Comparison of ENCODE assay signal across 9 mouse cellular contexts in genomic region chr13:73646397-73647087, GRCm38 (mm10). TPM values are rescaled to one million over a fixed set of nuclear protein-coding genes. Genes with fewer than 3 reads are reported as not detected.
A peak's percentile ranks its signal among the peaks of the same experiment; 100 is the strongest.
DNase-seq lines count a peak whose midpoint lies in the region; ATAC-seq and TF ChIP-seq lines count a peak whose summit lies in the region.
"Had no signal": no experiment of that assay in that cellular context is flagged by ENCODE, and none has a peak within 500 bp of the region (broad histone marks: within the 10 kb centered on the region; RNA-seq: fewer than 3 reads in every experiment).

No protein-coding gene starts in this region.

- ATAC-seq in hindbrain, embryonic 14.5 days (ENCODE audit: low FRiP score) = peak; percentile 48; the same call in 1 of the 2 replicates
- 0 out of 2 replicates have a peak, but pooled peaks have one; percentile 54 for ATAC-seq in midbrain, embryonic 11.5 days (ENCODE audit: low FRiP score)

- H3K27me3 ChIP-seq in cerebellum, adult 2 months (ENCODE audit: control insufficient read depth, insufficient read depth, low read length) = no peaks in the 10 kb centered on the region
- H3K27me3 ChIP-seq in hindbrain, embryonic 14.5 days (ENCODE audit: control insufficient read depth, insufficient read depth, low read length) = no peaks in the 10 kb centered on the region
- H3K27me3 ChIP-seq in midbrain, embryonic 11.5 days (ENCODE audit: control insufficient read depth, insufficient read depth, low read length) = no peaks in the 10 kb centered on the region

- peaks cover 11% of the 10 kb centered on the region for H3K36me3 ChIP-seq in hindbrain, embryonic 14.5 days (replicated peaks; ENCODE audit: control insufficient read depth, insufficient read depth)
- H3K36me3 ChIP-seq in midbrain, embryonic 11.5 days (ENCODE audit: control insufficient read depth, insufficient read depth, low read length) = no peaks in the 10 kb centered on the region

- no peak overlapping the region for H3K27ac ChIP-seq in cerebellum, adult 2 months (ENCODE audit: insufficient read depth, low read length)
- no peak overlapping the region for H3K27ac ChIP-seq in hindbrain, embryonic 14.5 days
- H3K27ac ChIP-seq in midbrain, embryonic 11.5 days (ENCODE audit: low read depth, low read length) = no peak overlapping the region

- WGBS in cerebellum, adult 2 months = 40% methylated on average over 6 of the region's 6 CpGs
- WGBS in hindbrain, embryonic 14.5 days = 38% methylated on average over 6 of the region's 6 CpGs
- 40% methylated on average over 6 of the region's 6 CpGs for WGBS in midbrain, embryonic 11.5 days

- DNase-seq in cerebellum, adult 2 months = peak; percentile 19 to 22
- no peak for DNase-seq in cerebellum, adult 11 months
- peak; percentile 77 for DNase-seq in R1 (ENCODE audit: low read depth, low spot score)
- peak; percentile 61 for DNase-seq in embryo, embryonic 11 days
- peak; percentile 63 for DNase-seq in hindbrain, embryonic 14.5 days (ENCODE audit: low spot score)
- DNase-seq in layer of hippocampus, postnatal 36 days = peak; percentile 44 to 45
- DNase-seq in midbrain, embryonic 11.5 days (ENCODE audit: low spot score, missing footprints) = no peak
- peak; percentile 18 to 28 for DNase-seq in spleen, postnatal 14 days (ENCODE audit: low spot score in 2 of 2)

- peak; percentile 69 for TF ChIP-seq CTCF in cerebellum, adult 2 months (IDR thresholded peaks at IDR 0.05; ENCODE audit: borderline replicate concordance, insufficient read depth, low read depth, low read length)

- no peaks in the 10 kb centered on the region for H3K4me1 ChIP-seq in cerebellum, adult 2 months (ENCODE audit: control insufficient read depth, insufficient read depth, low read length)
- no peaks in the 10 kb centered on the region for H3K4me1 ChIP-seq in hindbrain, embryonic 14.5 days (replicated peaks; ENCODE audit: control insufficient read depth, insufficient read depth, low read length)
- H3K4me1 ChIP-seq in midbrain, embryonic 11.5 days (ENCODE audit: control insufficient read depth, insufficient read depth, low read length) = no peaks in the 10 kb centered on the region

- H3K9me3 ChIP-seq in hindbrain, embryonic 14.5 days (ENCODE audit: control insufficient read depth, low read length) = no peaks in the 10 kb centered on the region
- no peaks in the 10 kb centered on the region for H3K9me3 ChIP-seq in midbrain, embryonic 11.5 days (ENCODE audit: control insufficient read depth, low read length)

- no peak overlapping the region for H3K9ac ChIP-seq in hindbrain, embryonic 14.5 days
- H3K9ac ChIP-seq in midbrain, embryonic 11.5 days (ENCODE audit: low read length) = no peak overlapping the region

- no peak for TF ChIP-seq POLR2A in cerebellum, adult 2 months (IDR thresholded peaks at IDR 0.05; ENCODE audit: borderline replicate concordance, insufficient read depth, low read length)

- no peak overlapping the region for H3K4me3 ChIP-seq in cerebellum, adult 2 months (replicated peaks; ENCODE audit: insufficient read depth, low read depth, low read length)
- H3K4me3 ChIP-seq in hindbrain, embryonic 14.5 days (replicated peaks; ENCODE audit: low read length) = no peak overlapping the region
- H3K4me3 ChIP-seq in midbrain, embryonic 11.5 days (ENCODE audit: low read depth, low read length) = no peak overlapping the region
- H3K4me3 ChIP-seq: myocyte had no signal

- H3K4me2 ChIP-seq in hindbrain, embryonic 14.5 days (replicated peaks) = no peak overlapping the region
- no peak overlapping the region for H3K4me2 ChIP-seq in midbrain, embryonic 11.5 days

RNA-seq across cellular contexts. Expression of gene Tert, which starts 19.8 kb away (rescaled TPM):
- 1.4 TPM in 2 replicates for polyA plus RNA-seq in cerebellum, adult 2 months (2012; rRNA removed)
- polyA plus RNA-seq in hindbrain, embryonic 14.5 days (2014; fragmentation: Nextera tagmentation; extraction: Ambion mirVana) = 3.0 and 4.1 TPM in 2 replicates
- 1 to 10 TPM; 3.9 to 4.7 TPM for total RNA-seq in layer of hippocampus, postnatal 36 days (2021)
- polyA plus RNA-seq in midbrain, embryonic 11.5 days (2014; fragmentation: Nextera tagmentation; extraction: Ambion mirVana) = 2.1 and 2.5 TPM in 2 replicates

RNA-seq across cellular contexts. Expression of gene Slc6a18, which starts 31.3 kb away (rescaled TPM):
- polyA plus RNA-seq in cerebellum, adult 2 months (2012; rRNA removed) = not detected in 2 replicates
- not detected in 2 replicates for polyA plus RNA-seq in hindbrain, embryonic 14.5 days (2014; fragmentation: Nextera tagmentation; extraction: Ambion mirVana)
- total RNA-seq in layer of hippocampus, postnatal 36 days (2021) = not detected
- not detected in 2 replicates for polyA plus RNA-seq in midbrain, embryonic 11.5 days (2014; fragmentation: Nextera tagmentation; extraction: Ambion mirVana)
- polyA plus RNA-seq: myocyte had no signal

RNA-seq across cellular contexts. Expression of gene Clptm1l, which starts 42.7 kb away (rescaled TPM):
- polyA plus RNA-seq in cerebellum, adult 2 months (2012; rRNA removed) = 100 and 108 TPM in 2 replicates
- polyA plus RNA-seq in hindbrain, embryonic 14.5 days (2014; fragmentation: Nextera tagmentation; extraction: Ambion mirVana) = 147 and 157 TPM in 2 replicates
- total RNA-seq in layer of hippocampus, postnatal 36 days (2021) = 100 to 1,000 TPM; 124 to 131 TPM
- polyA plus RNA-seq in midbrain, embryonic 11.5 days (2014; fragmentation: Nextera tagmentation; extraction: Ambion mirVana) = 106 and 118 TPM in 2 replicates

RNA-seq across cellular contexts. Expression of gene Slc6a19, which starts 58.1 kb away (rescaled TPM):
- 0.57 and 0.77 TPM in 2 replicates for polyA plus RNA-seq in cerebellum, adult 2 months (2012; rRNA removed)
- polyA plus RNA-seq in hindbrain, embryonic 14.5 days (2014; fragmentation: Nextera tagmentation; extraction: Ambion mirVana) = 0.25 and 0.46 TPM in 2 replicates
- not detected for total RNA-seq in layer of hippocampus, postnatal 36 days (2021)
- polyA plus RNA-seq in midbrain, embryonic 11.5 days (2014; fragmentation: Nextera tagmentation; extraction: Ambion mirVana) = 0.14 and 0.17 TPM in 2 replicates

Comparison
In these comparisons a context has a peak if more than half of its experiments do, and no peak if none do; other contexts are left out.
1. DNase-seq: peak in cerebellum, adult 2 months (2 of 2), R1 (single experiment), embryo, embryonic 11 days (single experiment), hindbrain, embryonic 14.5 days (single experiment), layer of hippocampus, postnatal 36 days (2 of 2) and spleen, postnatal 14 days (2 of 2); none in cerebellum, adult 11 months (single experiment) and midbrain, embryonic 11.5 days (single experiment).